Mouse (Mus musculus) monocyte, adult 5-6 weeks (primary cell): Measurements from ENCODE around the gene Ifi203. TPM values are rescaled to one million over a fixed set of nuclear protein-coding genes. Genes with fewer than 3 reads are reported as not detected.
"Not testable (repeated sequence)": the region's sequence is repeated elsewhere in the genome, so short reads cannot be mapped to it uniquely, and the experiment has no call there.

Source experiments
- ATAC-seq: fragments of 153-309, 156-312 bp; replicated peaks from 2 replicates; pipeline ENCODE4 v1.8.0; 2017; ENCODE audit warnings: mild to moderate bottlenecking; ENCODE audit not compliant: low TSS enrichment, insufficient number of reproducible peaks, severe bottlenecking, poor library complexity, low FRiP score
- total RNA-seq: library from RNA; stranded (forward); fragments of 200-1000, 200-491, 200-594 nt; gene quantifications from 3 replicates; pipeline ENCODE4 v1.2.3, GENCODE M21; 2017

Ifi203 gene
- 55.5 to 174 TPM (median 84.6 TPM) in 3 replicates for total RNA-seq

GRCm38 (mm10) chr1:173941924-173942779 lies at the start of gene Ifi203, which contains the start of gene Mndal:
TSS of gene Ifi203 (minus strand) at chr1:173942672.
TSS of gene Mndal (minus strand) at chr1:173942491.
- peak; percentile 64 for ATAC-seq

DNA sequence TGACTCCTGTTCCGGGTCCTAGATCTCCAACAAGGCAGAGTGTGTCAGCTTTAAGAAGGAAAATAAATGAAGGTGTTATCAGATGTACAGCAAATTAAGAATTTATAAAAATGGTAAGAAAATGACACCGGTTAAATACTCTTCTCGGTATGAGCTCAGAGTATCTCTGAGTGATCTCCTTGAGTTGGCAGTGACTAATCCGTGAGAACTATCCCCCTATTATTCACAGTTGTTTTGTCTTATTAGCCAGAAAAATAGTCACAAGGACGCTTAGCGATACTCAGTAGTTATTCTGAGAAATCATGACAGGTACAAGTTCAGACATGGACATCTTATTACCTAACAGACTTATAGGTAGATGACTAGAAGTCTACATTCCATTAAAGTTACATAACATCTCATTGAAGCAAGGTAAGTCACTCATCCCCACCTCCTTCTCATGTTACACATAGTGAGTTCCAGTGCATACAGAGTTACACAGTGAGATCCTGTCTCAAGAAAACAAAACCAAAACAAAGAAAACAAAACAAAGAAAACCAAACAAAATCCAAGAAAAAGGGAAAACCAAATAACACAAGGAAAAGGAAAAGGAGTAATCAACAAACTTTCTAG lies 40.3 kb upstream of the Ifi203 start, which contains the start of gene Ifi202b:
TSS of gene Ifi202b (minus strand) at position 51 of the 612 bp plus-strand sequence.
- ATAC-seq = not testable (repeated sequence)

- not testable (repeated sequence) for ATAC-seq
Measured at GRCm38 (mm10) chr1:173981038-173981437, 38.6 kb upstream of the Ifi203 start.

GRCm38 (mm10) chr1:173977622-173978021 lies 35.1 kb upstream of the Ifi203 start:
- peak; percentile 47; the same call in 1 of the 2 replicates for ATAC-seq

DNA sequence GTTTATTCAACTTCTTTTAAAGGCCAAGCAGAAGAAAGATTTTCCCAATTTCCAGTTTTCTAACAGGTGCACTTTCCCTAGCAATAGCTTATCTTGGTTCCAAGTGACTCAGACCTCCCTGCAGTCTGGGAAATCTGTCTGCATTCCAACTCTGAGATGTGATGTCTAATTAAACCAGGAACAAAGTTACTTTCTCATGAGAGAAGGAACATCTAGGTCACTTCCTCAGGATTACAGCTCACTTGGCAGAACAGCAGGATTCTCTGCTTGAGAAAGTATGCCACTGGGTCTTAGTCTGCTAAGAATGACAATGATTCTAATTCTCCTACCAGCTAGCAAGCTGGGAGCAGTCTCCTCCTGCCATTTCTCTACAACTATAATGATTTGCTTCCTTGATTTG lies 30.6 kb upstream of the Ifi203 start:
- no peak for ATAC-seq

DNA sequence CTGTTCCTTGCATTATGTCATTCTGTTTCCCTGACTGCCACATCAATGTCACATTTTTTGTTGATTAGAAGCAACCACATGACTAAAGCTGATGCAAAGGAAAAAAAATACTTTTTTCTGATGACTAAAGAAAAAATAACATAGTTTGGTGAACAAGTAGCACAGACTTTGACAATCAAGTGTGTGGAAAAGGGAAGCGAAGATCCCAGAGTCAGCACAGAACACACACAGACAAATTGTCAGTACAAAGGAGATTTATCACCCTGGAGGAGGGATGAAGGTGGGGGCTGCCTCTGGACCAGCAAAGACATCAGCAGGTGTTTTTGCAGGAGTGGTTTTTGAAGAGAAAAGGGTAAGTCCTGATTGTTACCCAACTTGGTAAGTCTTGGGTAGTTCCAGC lies 19.0 kb upstream of the Ifi203 start:
- ATAC-seq = not testable (repeated sequence)

GRCm38 (mm10) chr1:173959998-173960397 lies 17.5 kb upstream of the Ifi203 start:
- not testable (repeated sequence) for ATAC-seq

GRCm38 (mm10) chr1:173955839-173956527 lies 13.5 kb upstream of the Ifi203 start:
- not testable (repeated sequence) for ATAC-seq

- no peak for ATAC-seq
Measured at GRCm38 (mm10) chr1:173955071-173955796, 12.8 kb upstream of the Ifi203 start.

DNA sequence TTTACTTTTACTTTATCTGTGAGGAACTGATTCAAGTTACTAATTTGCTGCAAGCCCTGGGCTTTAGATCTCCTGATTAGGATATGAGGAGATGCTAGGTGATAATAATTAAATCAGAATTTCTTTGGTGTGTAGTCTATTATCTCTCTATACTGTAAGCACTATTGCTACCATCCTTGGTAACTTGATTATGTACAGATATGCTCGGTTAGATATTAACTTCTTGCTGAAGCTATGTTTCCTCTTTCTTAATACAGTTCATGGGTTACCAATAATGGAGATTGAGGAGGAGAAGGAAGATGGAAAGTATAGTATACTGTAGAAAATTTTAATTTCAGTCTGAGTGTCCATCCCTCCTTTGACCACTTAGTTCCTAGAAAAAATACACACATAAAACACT lies 11.1 kb upstream of the Ifi203 start:
- no peak for ATAC-seq

- peak; percentile 73; the same call in 1 of the 2 replicates for ATAC-seq
Measured at GRCm38 (mm10) chr1:173949044-173949443, 6.6 kb upstream of the Ifi203 start.

GRCm38 (mm10) chr1:173942780-173943066 lies 251 bp upstream of the Ifi203 start:
- ATAC-seq = not testable (repeated sequence)

- not testable (repeated sequence) for ATAC-seq
Measured at GRCm38 (mm10) chr1:173941522-173941921, 950 bp downstream of the Ifi203 start.

DNA sequence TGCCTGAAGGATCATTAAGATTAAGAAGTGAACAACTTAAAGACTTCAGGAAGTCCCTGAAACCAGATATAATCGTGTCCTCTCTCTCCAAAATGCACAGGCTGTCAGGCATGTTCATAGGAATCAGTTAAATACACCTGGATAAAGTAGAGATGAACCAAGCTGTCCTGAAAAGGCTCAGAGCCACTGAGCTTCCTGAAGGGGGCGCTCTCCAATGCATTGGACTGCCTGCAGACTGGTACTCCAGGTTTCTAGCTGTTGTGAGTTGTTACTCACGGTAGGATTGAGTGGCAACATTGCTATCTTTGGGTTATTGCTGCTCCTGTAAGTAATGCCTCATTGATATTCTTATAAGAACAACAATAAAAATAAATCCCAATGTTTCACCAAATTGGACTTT lies 23.2 kb downstream of the Ifi203 start:
- not testable (repeated sequence) for ATAC-seq

DNA sequence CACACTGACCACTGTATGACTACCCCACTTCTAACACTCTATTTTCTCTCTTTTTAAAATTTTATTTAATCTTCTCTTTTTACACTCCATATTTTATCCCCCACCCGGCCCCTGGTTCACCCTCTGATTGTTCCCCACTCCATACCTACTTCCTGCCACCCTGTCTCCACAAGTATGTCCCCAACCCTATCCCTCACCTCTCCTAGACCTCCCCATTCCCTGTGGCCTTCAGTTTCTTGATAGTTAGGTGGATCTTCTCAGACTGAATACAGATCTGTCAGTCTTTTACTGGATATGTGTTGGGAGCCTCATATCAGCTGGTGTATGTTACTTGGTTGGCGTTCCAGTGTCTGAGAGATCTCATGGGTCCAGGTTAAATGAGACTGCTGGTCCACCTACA lies 27.9 kb downstream of the Ifi203 start:
- no peak for ATAC-seq

DNA sequence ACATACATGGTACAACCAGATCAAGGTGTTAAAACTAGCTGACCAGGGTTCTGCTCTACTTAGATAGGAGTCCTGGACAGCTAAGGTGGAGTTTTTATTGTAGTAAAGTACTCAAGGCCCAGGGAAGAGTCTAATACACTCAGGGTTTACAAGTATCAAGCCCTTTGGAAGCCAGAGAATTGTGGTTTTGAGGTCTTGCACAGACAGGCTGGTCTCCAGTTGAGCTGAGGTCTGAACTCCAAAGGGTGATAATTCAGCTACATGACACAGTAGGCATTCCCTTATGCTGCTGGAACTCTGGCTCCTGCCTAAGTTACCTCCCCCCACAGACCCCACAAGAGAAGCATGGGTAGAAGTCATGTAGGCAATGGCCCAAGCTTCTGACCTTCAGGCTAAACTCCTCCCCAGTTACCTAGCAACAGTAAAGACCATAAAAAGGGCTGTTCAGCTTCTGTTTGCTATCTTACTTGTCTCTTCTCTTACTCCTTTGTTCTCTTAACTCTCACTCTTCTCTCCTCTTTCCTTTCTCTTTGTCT lies 29.1 kb downstream of the Ifi203 start:
- ATAC-seq = not testable (repeated sequence)

DNA sequence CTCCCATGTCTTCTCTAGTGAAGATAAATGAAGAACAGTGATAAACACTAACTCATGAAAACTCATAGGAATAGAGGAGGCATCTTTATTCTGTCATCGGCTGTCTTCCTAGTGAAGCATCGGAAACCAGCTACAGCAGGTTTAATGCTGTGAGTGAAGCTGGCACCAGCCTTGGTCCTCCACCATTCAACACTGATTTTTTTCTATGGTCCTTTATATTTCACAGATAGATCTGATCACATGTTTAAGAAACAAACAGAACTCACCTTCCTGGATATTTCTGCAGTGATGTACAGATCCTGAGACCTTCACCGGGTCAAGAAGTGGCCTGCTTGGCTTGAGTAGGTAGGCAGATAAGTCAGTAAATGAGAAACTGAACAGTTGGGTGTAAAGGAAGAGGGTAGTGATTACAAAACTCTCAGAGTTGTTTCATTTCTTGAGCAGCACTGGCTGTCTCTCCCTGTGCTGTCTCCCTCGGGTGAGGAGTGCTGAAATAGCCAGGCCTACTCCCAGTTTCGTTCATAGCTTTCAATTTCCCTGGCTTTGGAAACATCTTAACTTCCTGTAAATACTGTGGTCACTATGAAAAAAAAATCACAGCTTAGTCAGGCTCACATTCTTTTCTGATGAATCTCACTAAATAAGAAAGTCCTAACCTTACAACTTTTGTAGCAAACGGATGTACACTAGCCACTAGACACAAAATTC lies 29.8 kb downstream of the Ifi203 start, which contains the start of gene Ifi211:
TSS of gene Ifi211 (minus strand) at position 499 of the 708 bp plus-strand sequence.
- ATAC-seq = peak; percentile 64
